ENCODE assay signal across 17 mouse cellular contexts in genomic region chr2:147788001-147788400, GRCm38 (mm10).
DNase-seq lines count a peak whose midpoint lies in the region; ATAC-seq and TF ChIP-seq lines count a peak whose summit lies in the region.
"Had no signal": no experiment of that assay in that cellular context is flagged by ENCODE, and none has a peak within 500 bp of the region (broad histone marks: within the 10 kb centered on the region; RNA-seq: fewer than 3 reads in every experiment).

No protein-coding gene starts in this region.

- no peak for TF ChIP-seq CTCF in liver, adult 2 months (IDR thresholded peaks at IDR 0.05; ENCODE audit: low read depth, low read length)
- peak in 1 of 2 experiments; percentile 57; a peak in 2 of 4 replicates for TF ChIP-seq CTCF in CH12.LX (conservative IDR thresholded peaks at IDR 0.05 in 1 of 2, IDR thresholded peaks at IDR 0.05 in 1 of 2; ENCODE audit: low read depth in 2 of 2, low read length in 2 of 2)

- dilution Hi-C loops in CH12.LX (cut with MboI; ENCODE audit: extremely low pct_ligation_motif_present, extremely low pct_unique_long_range_greater_than_20kb, low sequenced_read_pairs): no loop called here

- no peak for TF ChIP-seq EP300 in CH12.LX (IDR thresholded peaks at IDR 0.05; ENCODE audit: low read length)

- H3K27ac ChIP-seq in forebrain, embryonic 14.5 days (ENCODE audit: low read depth, low read length): no peak overlapping the region
- H3K27ac ChIP-seq in forebrain, embryonic 12.5 days: no peak overlapping the region
- H3K27ac ChIP-seq in liver, adult 2 months (replicated peaks; ENCODE audit: insufficient read depth, low read depth, low read length): no peak overlapping the region
- H3K27ac ChIP-seq in CH12.LX (ENCODE audit: insufficient read depth, low read depth): no peak overlapping the region
- H3K27ac ChIP-seq: heart, embryonic 13.5 days; hindbrain, embryonic 13.5 days; limb, embryonic 15.5 days; midbrain, embryonic 12.5 days; neural tube, embryonic 13.5 days had no signal

- DNase-seq in forebrain, embryonic 14.5 days (ENCODE audit: low spot score): peak; percentile 23
- peak; percentile 7 for DNase-seq in liver, adult 2 months (ENCODE audit: extremely low read depth, low read depth, low spot score)
- DNase-seq in liver (no peak), CH12.LX (ENCODE audit: extremely low read depth) (peak; percentile 6)
- DNase-seq in embryo, embryonic 10.5 days (ENCODE audit: low spot score): peak; percentile 56
- no peak for DNase-seq in spleen, postnatal 10 days (ENCODE audit: low spot score in 2 of 2)
- DNase-seq: cerebellum, adult 9-10 months; gastrocnemius, postnatal 36 days; kidney, adult 9 months; lung, postnatal 10 days had no signal

- H3K4me2 ChIP-seq in forebrain, embryonic 14.5 days (ENCODE audit: low read length): no peak overlapping the region
- no peak overlapping the region for H3K4me2 ChIP-seq in forebrain, embryonic 12.5 days
- H3K4me2 ChIP-seq in CH12.LX (ENCODE audit: insufficient read depth, low read depth, poor library complexity, severe bottlenecking): no peak overlapping the region
- H3K4me2 ChIP-seq: heart, embryonic 13.5 days; hindbrain, embryonic 13.5 days; limb, embryonic 15.5 days; midbrain, embryonic 12.5 days; neural tube, embryonic 13.5 days had no signal

- H3K4me1 ChIP-seq in forebrain, embryonic 14.5 days (ENCODE audit: control insufficient read depth, insufficient read depth, low read length): no peaks in the 10 kb centered on the region
- H3K4me1 ChIP-seq in forebrain, embryonic 12.5 days: no peaks in the 10 kb centered on the region
- H3K4me1 ChIP-seq in liver, adult 2 months (ENCODE audit: control insufficient read depth, insufficient read depth, low read length): no peaks in the 10 kb centered on the region
- H3K4me1 ChIP-seq in CH12.LX (ENCODE audit: control insufficient read depth in 1 of 2, insufficient read depth in 2 of 2): no peaks in the 10 kb centered on the region; a peak in 1 of 4 replicates
- H3K4me1 ChIP-seq: heart, embryonic 13.5 days; hindbrain, embryonic 13.5 days; limb, embryonic 15.5 days; midbrain, embryonic 12.5 days; neural tube, embryonic 13.5 days had no signal

- no peak overlapping the region for H3K4me3 ChIP-seq in forebrain, embryonic 14.5 days (ENCODE audit: low read depth, low read length)
- H3K4me3 ChIP-seq in forebrain, embryonic 12.5 days (replicated peaks): no peak overlapping the region
- H3K4me3 ChIP-seq in liver, adult 2 months (ENCODE audit: insufficient read depth, low read depth, low read length): no peak overlapping the region
- no peak overlapping the region for H3K4me3 ChIP-seq in CH12.LX (replicated peaks in 1 of 3; ENCODE audit: low read depth in 2 of 3, low read length in 2 of 3, poor library complexity in 1 of 3)
- H3K4me3 ChIP-seq: heart, embryonic 13.5 days; hindbrain, embryonic 13.5 days; limb, embryonic 15.5 days; midbrain, embryonic 12.5 days; neural tube, embryonic 13.5 days had no signal

- no peak overlapping the region for H3K9ac ChIP-seq in forebrain, embryonic 14.5 days (ENCODE audit: low read length)
- H3K9ac ChIP-seq in forebrain, embryonic 12.5 days: no peak overlapping the region
- no peak overlapping the region for H3K9ac ChIP-seq in liver, adult 2 months (ENCODE audit: low read depth, low read length)
- H3K9ac ChIP-seq in CH12.LX (ENCODE audit: insufficient read depth, low read depth): no peak overlapping the region
- H3K9ac ChIP-seq: heart, embryonic 13.5 days; hindbrain, embryonic 13.5 days; limb, embryonic 15.5 days; midbrain, embryonic 12.5 days; neural tube, embryonic 13.5 days had no signal

- H3K79me2 ChIP-seq in liver, adult 2 months (ENCODE audit: control insufficient read depth, insufficient read depth, low read length): no peaks in the 10 kb centered on the region
- H3K79me2 ChIP-seq in CH12.LX (replicated peaks; ENCODE audit: control insufficient read depth, extremely low read depth, insufficient read depth, poor library complexity, severe bottlenecking): no peaks in the 10 kb centered on the region

- no peak for TF ChIP-seq POLR2A in liver, adult 2 months (IDR thresholded peaks at IDR 0.05; ENCODE audit: extremely low read depth, insufficient read depth, low read length)
- no peak for TF ChIP-seq POLR2A in CH12.LX (IDR thresholded peaks at IDR 0.05; ENCODE audit: low read depth, low read length)

- WGBS in forebrain, embryonic 14.5 days: 72% methylated on average over 3 of the region's 3 CpGs
- 70% methylated on average over 3 of the region's 3 CpGs for WGBS in forebrain, embryonic 12.5 days
- WGBS in liver, adult 2 months: 71% methylated on average over 3 of the region's 3 CpGs

- no peaks in the 10 kb centered on the region for H3K27me3 ChIP-seq in forebrain, embryonic 14.5 days (replicated peaks; ENCODE audit: control insufficient read depth, insufficient read depth, low read length)
- H3K27me3 ChIP-seq in forebrain, embryonic 12.5 days: peaks cover 6% of the 10 kb centered on the region; the same call in 1 of the 2 replicates
- no peaks in the 10 kb centered on the region for H3K27me3 ChIP-seq in liver, adult 2 months (ENCODE audit: control insufficient read depth, insufficient read depth, low read length)
- H3K27me3 ChIP-seq in CH12.LX (replicated peaks): peaks cover 4% of the 10 kb centered on the region

- no peaks in the 10 kb centered on the region for H3K36me3 ChIP-seq in forebrain, embryonic 14.5 days (ENCODE audit: control insufficient read depth, insufficient read depth, low read length)
- H3K36me3 ChIP-seq in forebrain, embryonic 12.5 days (replicated peaks): no peaks in the 10 kb centered on the region
- no peaks in the 10 kb centered on the region for H3K36me3 ChIP-seq in liver, adult 2 months (ENCODE audit: control insufficient read depth, insufficient read depth, low read length)
- H3K36me3 ChIP-seq in CH12.LX (replicated peaks in 1 of 2; ENCODE audit: control insufficient read depth in 1 of 2, insufficient read depth in 1 of 2, low read length in 1 of 2): no peaks in the 10 kb centered on the region
- H3K36me3 ChIP-seq: heart, embryonic 13.5 days; hindbrain, embryonic 13.5 days; limb, embryonic 15.5 days; midbrain, embryonic 12.5 days; neural tube, embryonic 13.5 days had no signal

- in situ Hi-C loops in CH12.LX (cut with MboI; ENCODE audit: low pct_ligation_motif_present, low pct_unique_long_range_greater_than_20kb, low sequenced_read_pairs): no loop called here

- ATAC-seq in forebrain, embryonic 14.5 days: no peak
- no peak for ATAC-seq in forebrain, embryonic 12.5 days (ENCODE audit: low FRiP score)
- ATAC-seq in CD4-positive, CD25-positive, alpha-beta regulatory T cell, adult 4 months: no peak

- peak; percentile 17 for TF ChIP-seq RAD21 in CH12.LX (IDR thresholded peaks at IDR 0.05; ENCODE audit: low read depth, low read length)

- no peaks in the 10 kb centered on the region for H3K9me3 ChIP-seq in forebrain, embryonic 14.5 days (replicated peaks; ENCODE audit: control insufficient read depth, low read length)
- H3K9me3 ChIP-seq in forebrain, embryonic 12.5 days: no peaks in the 10 kb centered on the region
- H3K9me3 ChIP-seq in CH12.LX (replicated peaks; ENCODE audit: low read length): no peaks in the 10 kb centered on the region
- H3K9me3 ChIP-seq: heart, embryonic 13.5 days; hindbrain, embryonic 13.5 days; limb, embryonic 15.5 days; midbrain, embryonic 12.5 days; neural tube, embryonic 13.5 days had no signal

TF ChIP-seq in CH12.LX, 34 proteins besides CTCF, POLR2A, EP300 and RAD21:
- no peak for TF ChIP-seq USF1 (IDR thresholded peaks at IDR 0.05; ENCODE audit: low read depth, low read length)
- TF ChIP-seq IRF4 (IDR thresholded peaks at IDR 0.05; ENCODE audit: low read depth, low read length): 0 out of 2 replicates have a peak, but pooled peaks have one; percentile 24
- no peak for TF ChIP-seq TBP (conservative IDR thresholded peaks at IDR 0.05; ENCODE audit: low read depth, low read length)
- TF ChIP-seq BHLHE40 (IDR thresholded peaks at IDR 0.05; ENCODE audit: low read depth, low read length): 0 out of 2 replicates have a peak, but pooled peaks have one; percentile 12
- TF ChIP-seq ZC3H11A (IDR thresholded peaks at IDR 0.05; ENCODE audit: low read depth, low read length): no peak
- no peak for TF ChIP-seq ZNF384 (IDR thresholded peaks at IDR 0.05; ENCODE audit: low read depth, low read length)
- TF ChIP-seq MEF2A (IDR thresholded peaks at IDR 0.05; ENCODE audit: borderline replicate concordance, low read depth, low read length): no peak
- TF ChIP-seq MAZ (IDR thresholded peaks at IDR 0.05; ENCODE audit: low read depth, low read length): no peak
- TF ChIP-seq MAFK (IDR thresholded peaks at IDR 0.05; ENCODE audit: insufficient replicate concordance, low read length): no peak
- TF ChIP-seq SMC3 (IDR thresholded peaks at IDR 0.05; ENCODE audit: low read depth, low read length): peak; percentile 13; the same call in 1 of the 2 replicates
- TF ChIP-seq RCOR1 (conservative IDR thresholded peaks at IDR 0.05; ENCODE audit: low read depth, low read length): no peak
- 0 out of 2 replicates have a peak, but pooled peaks have one; percentile 42 for TF ChIP-seq MYC (IDR thresholded peaks at IDR 0.05; ENCODE audit: low read depth, low read length)
- 0 out of 2 replicates have a peak, but pooled peaks have one; percentile 36 for TF ChIP-seq MAX (IDR thresholded peaks at IDR 0.05; ENCODE audit: low read length)
- no peak for TF ChIP-seq NELFE (IDR thresholded peaks at IDR 0.05; ENCODE audit: low read depth, low read length)
- TF ChIP-seq JUND (conservative IDR thresholded peaks at IDR 0.05; ENCODE audit: low read depth, low read length): no peak

Comparison
In these comparisons a context has a peak if more than half of its experiments do, and no peak if none do; other contexts are left out.
1. DNase-seq: peak in forebrain, embryonic 14.5 days (single experiment), liver, adult 2 months (single experiment), CH12.LX (single experiment) and embryo, embryonic 10.5 days (single experiment); none in liver (single experiment) and spleen, postnatal 10 days (0 of 2).